In the genomic region with DNA sequence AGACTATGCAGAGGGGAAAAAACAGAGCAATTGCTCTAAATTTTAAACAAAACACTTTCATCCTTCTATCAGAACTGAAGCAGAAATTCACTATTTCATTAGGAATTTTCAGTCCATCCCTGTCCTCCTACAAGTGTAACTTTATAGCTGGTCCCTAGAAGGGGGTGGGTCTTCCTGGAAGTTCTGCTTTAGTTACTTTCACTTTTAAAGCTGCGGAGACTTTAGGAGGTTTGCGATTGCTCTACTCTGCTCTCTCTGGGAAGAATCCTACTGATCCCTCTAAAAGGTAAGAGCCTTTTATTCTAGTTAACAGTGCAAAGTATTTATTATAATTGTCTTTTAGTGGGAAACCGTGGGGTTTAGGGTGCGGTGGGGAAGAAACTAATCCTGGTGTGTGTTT, we compare ENCODE assay signal across 8 mouse cellular contexts. TPM values are rescaled to one million over a fixed set of nuclear protein-coding genes. Genes with fewer than 3 reads are reported as not detected.
DNase-seq lines count a peak whose midpoint lies in the region; ATAC-seq and TF ChIP-seq lines count a peak whose summit lies in the region.

A gene (plus strand): TSS at position 167 of the 400 bp plus-strand sequence.

- no peaks in the 10 kb centered on the region for H3K36me3 ChIP-seq in spleen, adult 2 months (ENCODE audit: control insufficient read depth, insufficient read depth, low read length)
- no peaks in the 10 kb centered on the region for H3K36me3 ChIP-seq in hindbrain, embryonic 15.5 days
- H3K36me3 ChIP-seq in liver, embryonic 15.5 days (replicated peaks), result peaks cover 2% of the 10 kb centered on the region; the same call in 1 of the 2 replicates
- no peaks in the 10 kb centered on the region for H3K36me3 ChIP-seq in neural tube, embryonic 15.5 days

- 0 out of 2 replicates have a peak, but pooled peaks have one; percentile 65 for ATAC-seq in hindbrain, embryonic 15.5 days (ENCODE audit: low FRiP score, low read depth)
- peak; percentile 48; the same call in 1 of the 2 replicates for ATAC-seq in liver, embryonic 15.5 days (ENCODE audit: insufficient read depth)
- ATAC-seq in neural tube, embryonic 15.5 days (ENCODE audit: low FRiP score), result no peak; the same call in 1 of the 2 replicates

- no peak within 1 kb of the TSS for H3K27ac ChIP-seq in spleen, adult 2 months (ENCODE audit: insufficient read depth, low read length)
- H3K27ac ChIP-seq in hindbrain, embryonic 15.5 days (replicated peaks), result no peak within 1 kb of the TSS; the same call in 1 of the 2 replicates
- H3K27ac ChIP-seq in liver, embryonic 15.5 days (replicated peaks), result peak within 1 kb of the TSS; percentile 59; the same call in 1 of the 2 replicates
- peak within 1 kb of the TSS; percentile 48 for H3K27ac ChIP-seq in neural tube, embryonic 15.5 days (replicated peaks)

- no peak for TF ChIP-seq CTCF in spleen, adult 2 months (IDR thresholded peaks at IDR 0.05; ENCODE audit: extremely low read depth, insufficient read depth, insufficient read length, insufficient replicate concordance)

- no peak for DNase-seq in spleen, adult 2 months (ENCODE audit: low read depth in 1 of 2, low spot score in 2 of 2)
- DNase-seq in spleen, postnatal 14 days (ENCODE audit: low spot score in 2 of 2), result no peak
- DNase-seq in c-Kit-positive CD71-positive TER-119-negative erythroid progenitor cells, embryonic 14.5 days (ENCODE audit: low read depth), result peak; percentile 21
- no peak for DNase-seq in gastrocnemius, adult 8-10 months (ENCODE audit: low spot score in 2 of 2)
- DNase-seq in right cerebral cortex, adult 18-20 months, result no peak

- no peak for TF ChIP-seq POLR2A in spleen, adult 2 months (IDR thresholded peaks at IDR 0.05; ENCODE audit: low read depth, low read length)

- WGBS in spleen, adult 2 months, result 3% methylated on average over 4 of the region's 4 CpGs
- WGBS in hindbrain, embryonic 15.5 days, result 5% methylated on average over 4 of the region's 4 CpGs
- WGBS in liver, embryonic 15.5 days (ENCODE audit: insufficient replicate concordance), result under 1% methylated on average over 4 of the region's 4 CpGs
- WGBS in neural tube, embryonic 15.5 days, result 6% methylated on average over 4 of the region's 4 CpGs

- peak within 1 kb of the TSS; percentile 48 for H3K4me3 ChIP-seq in spleen, adult 2 months (ENCODE audit: extremely low read depth, insufficient read depth, insufficient read length)
- H3K4me3 ChIP-seq in hindbrain, embryonic 15.5 days, result peak within 1 kb of the TSS; percentile 40
- peak within 1 kb of the TSS; percentile 63 for H3K4me3 ChIP-seq in liver, embryonic 15.5 days (replicated peaks)
- H3K4me3 ChIP-seq in neural tube, embryonic 15.5 days (replicated peaks), result peak within 1 kb of the TSS; percentile 44

- H3K27me3 ChIP-seq in spleen, adult 2 months (ENCODE audit: control insufficient read depth, insufficient read depth, low read length), result no peaks in the 10 kb centered on the region
- H3K27me3 ChIP-seq in hindbrain, embryonic 15.5 days, result no peaks in the 10 kb centered on the region
- no peaks in the 10 kb centered on the region for H3K27me3 ChIP-seq in liver, embryonic 15.5 days
- no peaks in the 10 kb centered on the region for H3K27me3 ChIP-seq in neural tube, embryonic 15.5 days (replicated peaks)

- no peaks in the 10 kb centered on the region for H3K9me3 ChIP-seq in hindbrain, embryonic 15.5 days
- no peaks in the 10 kb centered on the region for H3K9me3 ChIP-seq in liver, embryonic 15.5 days (replicated peaks)
- H3K9me3 ChIP-seq in neural tube, embryonic 15.5 days (replicated peaks), result no peaks in the 10 kb centered on the region

- peak within 1 kb of the TSS; percentile 44 for H3K4me2 ChIP-seq in hindbrain, embryonic 15.5 days
- H3K4me2 ChIP-seq in liver, embryonic 15.5 days, result peak within 1 kb of the TSS; percentile 59
- peak within 1 kb of the TSS; percentile 51 for H3K4me2 ChIP-seq in neural tube, embryonic 15.5 days

- peak within 1 kb of the TSS; percentile 29 for H3K9ac ChIP-seq in hindbrain, embryonic 15.5 days
- peak within 1 kb of the TSS; percentile 54 for H3K9ac ChIP-seq in liver, embryonic 15.5 days
- peak within 1 kb of the TSS; percentile 26; the same call in 1 of the 2 replicates for H3K9ac ChIP-seq in neural tube, embryonic 15.5 days (replicated peaks)

- H3K4me1 ChIP-seq in spleen, adult 2 months (ENCODE audit: control insufficient read depth, insufficient read depth, insufficient read length), result peaks cover 5% of the 10 kb centered on the region; the same call in 1 of the 2 replicates
- 0 out of 2 replicates have a peak, but pooled peaks cover 5% of the 10 kb centered on the region for H3K4me1 ChIP-seq in hindbrain, embryonic 15.5 days (replicated peaks)
- H3K4me1 ChIP-seq in liver, embryonic 15.5 days (replicated peaks), result peaks cover 11% of the 10 kb centered on the region
- H3K4me1 ChIP-seq in neural tube, embryonic 15.5 days, result peaks cover 12% of the 10 kb centered on the region

RNA-seq across cellular contexts. Expression of the gene that starts here (rescaled TPM):
- polyA plus RNA-seq in spleen, adult 2 months (2012; rRNA removed), result 5.1 and 5.5 TPM in 2 replicates
- 10 to 100 TPM; 12.9 to 16.0 (median 14.7) TPM for total RNA-seq in gastrocnemius, adult 8-10 months (2022)
- 8.5 and 9.1 TPM in 2 replicates for polyA plus RNA-seq in hindbrain, embryonic 15.5 days (2015; fragmentation: Nextera tagmentation; extraction: Ambion mirVana)
- 7.8 and 8.2 TPM in 2 replicates for polyA plus RNA-seq in liver, embryonic 15.5 days (2015; fragmentation: Nextera tagmentation; extraction: Ambion mirVana)
- 8.0 and 17.9 TPM in 2 replicates for polyA plus RNA-seq in neural tube, embryonic 15.5 days (2015; fragmentation: Nextera tagmentation; extraction: Ambion mirVana)

Comparison
In these comparisons a context has a peak if more than half of its experiments do, and no peak if none do; other contexts are left out.
1. H3K27ac ChIP-seq: peak in liver, embryonic 15.5 days (single experiment) and neural tube, embryonic 15.5 days (single experiment); none in spleen, adult 2 months (single experiment) and hindbrain, embryonic 15.5 days (single experiment).
2. Peak in every context shown above with its lines, with median percentiles within 50 percentile points of each other: H3K4me3 ChIP-seq, H3K4me2 ChIP-seq and H3K9ac ChIP-seq.